Mouse (Mus musculus) liver, embryonic 14.5 days (tissue): ENCODE results near the gene Elfn1. TPM values are rescaled to one million over a fixed set of nuclear protein-coding genes. Genes with fewer than 3 reads are reported as not detected.

ENCODE experiments used
- ATAC-seq: fragments of 200-750 bp; cut with Nextera tagmentation; 2 replicates; pipeline ENCODE4 v1.8.0; 2017; ENCODE audit warnings: moderate number of reproducible peaks, mild to moderate bottlenecking, moderate library complexity; ENCODE audit not compliant: insufficient read depth
- DNase-seq, 3 experiments: peaks; one replicate each; pipeline ENCODE4 v3.0.0-alpha.2; 2012 to 2013; ENCODE audit warnings: low read depth in 3 of 3, low spot score in 3 of 3
- H3K27ac ChIP-seq: fragments of 300-500 bp; sonication (generic); 2 replicates; pipeline ENCODE4 v1.5.1; 2014; ENCODE audit warnings: moderate library complexity, mild to moderate bottlenecking, control low read depth, inconsistent platforms
- H3K27me3 ChIP-seq: fragments of 300-500 bp; sonication (generic); 2 replicates; pipeline ENCODE4 v1.6.1; 2014; ENCODE audit warnings: mild to moderate bottlenecking, low read length, moderate library complexity; ENCODE audit not compliant: control insufficient read depth, insufficient read depth
- H3K36me3 ChIP-seq: fragments of 300-500 bp; sonication (generic); replicated peaks from 2 replicates; pipeline ENCODE4 v1.6.1; 2014; ENCODE audit warnings: low read depth; ENCODE audit not compliant: control insufficient read depth, insufficient read depth
- H3K4me1 ChIP-seq, 2 experiments: fragments of 200-500 bp in 1 of 2; fragments of 300-500 bp in 1 of 2; sonication (generic) in 1 of 2; replicated peaks; 2 replicates each; pipeline ENCODE4 v1.6.1; 2012 to 2014; ENCODE audit warnings: antibody characterized with exemption in 1 of 2, inconsistent platforms in 1 of 2, low read length in 1 of 2; ENCODE audit not compliant: control insufficient read depth in 2 of 2, insufficient read depth in 2 of 2
- H3K4me2 ChIP-seq: fragments of 300-500 bp; sonication (generic); 2 replicates; pipeline ENCODE4 v1.6.1; 2014; ENCODE audit warnings: low read depth, mild to moderate bottlenecking, control low read depth, moderate library complexity
- H3K4me3 ChIP-seq, 2 experiments: fragments of 200-500 bp in 1 of 2; fragments of 300-500 bp in 1 of 2; sonication (generic) in 1 of 2; 2 replicates each; pipeline ENCODE4 v1.5.1; 2012 to 2014; ENCODE audit warnings: low read depth in 2 of 2, low read length in 2 of 2, mild to moderate bottlenecking in 2 of 2, control low read depth in 1 of 2, inconsistent platforms in 1 of 2, moderate library complexity in 1 of 2; ENCODE audit not compliant: insufficient read depth in 1 of 2
- H3K9ac ChIP-seq: fragments of 300-500 bp; sonication (generic); replicated peaks from 2 replicates; pipeline ENCODE4 v1.6.1; 2014; ENCODE audit warnings: mild to moderate bottlenecking, control low read depth, moderate library complexity
- H3K9me3 ChIP-seq: fragments of 300-500 bp; sonication (generic); 2 replicates; pipeline ENCODE4 v1.6.1; 2016; ENCODE audit warnings: low read length, mixed read lengths; ENCODE audit not compliant: control insufficient read depth
- CTCF ChIP-seq: IDR thresholded peaks from 2 replicates; pipeline ENCODE4 v1.5.1; 2016; ENCODE audit warnings: antibody characterized with exemption, low read depth, control low read depth
- EP300 ChIP-seq: IDR thresholded peaks from 2 replicates; pipeline ENCODE4 v1.6.1; 2016; ENCODE audit warnings: antibody characterized with exemption, low read depth
- WGBS: fragments of 180-500 bp; shearing (Covaris S2); extraction: QIAGEN DNeasy Blood & Tissue Kit; methylation state at CpG from one replicate; pipeline ENCODE4 v1.1.7; 2014; ENCODE audit not compliant: insufficient replicate concordance; 5-methylcytosine and 5-hydroxymethylcytosine counted together
- polyA plus RNA-seq, 2 experiments: library from polyadenylated mRNA; depleted of rRNA in 1 of 2; stranded (reverse) in 1 of 2; unstranded in 1 of 2; fragments of >200 nt; fragmentation: Nextera tagmentation in 1 of 2; extraction: Ambion mirVana in 1 of 2; gene quantifications; 2 replicates each; pipeline versions ENCODE4 v1.2.1 to v1.2.3; 2012 to 2014

Elfn1 gene
- polyA plus RNA-seq, 2 experiments = 0.09 TPM; not detected in 1

- Histone ChIP-seq H3K9ac (no peak overlapping the region), H3K27me3 (peaks cover 91% of the 10 kb centered on the region), H3K9me3 (no peaks in the 10 kb centered on the region), H3K27ac (no peak overlapping the region), H3K36me3 (no peaks in the 10 kb centered on the region), H3K4me3 (no peak overlapping the region), H3K4me1 (no peaks in the 10 kb centered on the region), H3K4me2 (no peak overlapping the region)
- no peak for ATAC-seq
- DNase-seq = no peak
- no peak for TF ChIP-seq CTCF
- TF ChIP-seq EP300 = no peak
- WGBS = 7% methylated on average over 3 of the region's 3 CpGs
Measured at GRCm38 (mm10) chr5:139910755-139911300, 3.1 kb downstream of the Elfn1 start.

- H3K27ac ChIP-seq = no peak overlapping the region
- 4% methylated on average over 19 of the region's 19 CpGs for WGBS
- no peaks in the 10 kb centered on the region for H3K4me1 ChIP-seq
- H3K4me2 ChIP-seq = no peak overlapping the region
- H3K36me3 ChIP-seq = no peaks in the 10 kb centered on the region
- no peak for ATAC-seq
- TF ChIP-seq EP300 (no peak), CTCF (no peak)
- H3K9ac ChIP-seq = no peak overlapping the region
- H3K9me3 ChIP-seq = no peaks in the 10 kb centered on the region
- H3K4me3 ChIP-seq = no peak overlapping the region
- DNase-seq = no peak
- peaks cover 84% of the 10 kb centered on the region for H3K27me3 ChIP-seq
Measured at GRCm38 (mm10) chr5:139911506-139911905, 3.8 kb downstream of the Elfn1 start.

- no peak overlapping the region for H3K27ac ChIP-seq
- 2% methylated on average over 41 of the region's 64 CpGs for WGBS
- TF ChIP-seq EP300 (no peak), CTCF (no peak)
- ATAC-seq = no peak
- H3K9me3 ChIP-seq = no peaks in the 10 kb centered on the region
- H3K4me1 ChIP-seq = no peaks in the 10 kb centered on the region
- H3K4me2 ChIP-seq = peak overlapping the region; percentile 38
- H3K27me3 ChIP-seq = peaks cover 77% of the 10 kb centered on the region
- H3K4me3 ChIP-seq = peak overlapping the region; percentile 11 to 22
- H3K9ac ChIP-seq = no peak overlapping the region
- no peak for DNase-seq
- no peaks in the 10 kb centered on the region for H3K36me3 ChIP-seq
Measured at GRCm38 (mm10) chr5:139912121-139912771, 4.5 kb downstream of the Elfn1 start.

- no peak for ATAC-seq
- Histone ChIP-seq H3K9ac (no peak overlapping the region), H3K4me3 (no peak overlapping the region), H3K36me3 (no peaks in the 10 kb centered on the region), H3K27me3 (no peaks in the 10 kb centered on the region; the same call in 1 of the 2 replicates), H3K9me3 (peaks cover 2% of the 10 kb centered on the region; the same call in 1 of the 2 replicates), H3K4me2 (no peak overlapping the region), H3K27ac (no peak overlapping the region), H3K4me1 (no peaks in the 10 kb centered on the region)
- no peak for DNase-seq
- TF ChIP-seq EP300 (no peak), CTCF (no peak)
- WGBS = 57% methylated on average over 11 of the region's 11 CpGs
Measured at GRCm38 (mm10) chr5:139921666-139922065, 13.9 kb downstream of the Elfn1 start.

GRCm38 (mm10) chr5:139923867-139924266 is 16.1 kb downstream of the Elfn1 start:
- no peak overlapping the region for H3K9ac ChIP-seq
- TF ChIP-seq EP300 (no peak), CTCF (peak; percentile 42)
- no peaks in the 10 kb centered on the region for H3K4me1 ChIP-seq
- H3K27ac ChIP-seq = no peak overlapping the region
- no peaks in the 10 kb centered on the region; the same call in 1 of the 2 replicates for H3K27me3 ChIP-seq
- no peak for ATAC-seq
- H3K36me3 ChIP-seq = no peaks in the 10 kb centered on the region
- H3K4me3 ChIP-seq = no peak overlapping the region
- DNase-seq = no peak
- H3K9me3 ChIP-seq = peaks cover 2% of the 10 kb centered on the region; the same call in 1 of the 2 replicates
- no peak overlapping the region for H3K4me2 ChIP-seq
- WGBS = 74% methylated on average over 8 of the region's 8 CpGs
